Mouse (Mus musculus) MEL-GATA-1-ER (cell line): ENCODE data around the gene Cltc.
"Not testable (repeated sequence)": the region's sequence is repeated elsewhere in the genome, so short reads cannot be mapped to it uniquely, and the experiment has no call there.

Experiments used
- DNase-seq: peaks from one replicate; pipeline ENCODE4 v3.0.0-alpha.2; 2012; ENCODE audit warnings: low read depth; ENCODE audit errors: extremely low read depth

Gene Cltc

GRCm38 (mm10) chr11:86738956-86739355 is 18.4 kb downstream of the Cltc start:
- DNase-seq: no peak

GRCm38 (mm10) chr11:86738308-86738707 is 19.1 kb downstream of the Cltc start:
- not testable (repeated sequence) for DNase-seq

- no peak for DNase-seq
These were observed 19.9 kb downstream of the Cltc start for GRCm38 (mm10) chr11:86737301-86738000.

GRCm38 (mm10) chr11:86734993-86735392 is 22.4 kb downstream of the Cltc start:
- no peak for DNase-seq

GRCm38 (mm10) chr11:86734241-86734939 is 23.0 kb downstream of the Cltc start:
- DNase-seq: no peak

GRCm38 (mm10) chr11:86731443-86731842 is 25.9 kb downstream of the Cltc start:
- DNase-seq: no peak

GRCm38 (mm10) chr11:86725607-86726006 is 31.8 kb downstream of the Cltc start:
- no peak for DNase-seq

- DNase-seq: no peak
These were observed 32.4 kb downstream of the Cltc start for GRCm38 (mm10) chr11:86724982-86725381.

- DNase-seq: no peak
These were observed 33.4 kb downstream of the Cltc start for GRCm38 (mm10) chr11:86724004-86724403.

GRCm38 (mm10) chr11:86719390-86719789 is 38.0 kb downstream of the Cltc start:
- no peak for DNase-seq

- DNase-seq: no peak
These were observed 39.0 kb downstream of the Cltc start for GRCm38 (mm10) chr11:86718369-86718768.

- DNase-seq: peak; percentile 22
These were observed 39.9 kb downstream of the Cltc start for GRCm38 (mm10) chr11:86717306-86718065.

GRCm38 (mm10) chr11:86714606-86715005 is 42.8 kb downstream of the Cltc start:
- no peak for DNase-seq

GRCm38 (mm10) chr11:86701151-86701550 is 56.2 kb downstream of the Cltc start:
- no peak for DNase-seq

- DNase-seq: no peak
These were observed 61.9 kb downstream of the Cltc start for GRCm38 (mm10) chr11:86695461-86695860.

GRCm38 (mm10) chr11:86692546-86692945 is 64.8 kb downstream of the Cltc start:
- DNase-seq: no peak

GRCm38 (mm10) chr11:86691956-86692355 is 65.4 kb downstream of the Cltc start:
- DNase-seq: no peak

- DNase-seq: no peak
These were observed 65.9 kb downstream of the Cltc start for GRCm38 (mm10) chr11:86691482-86691881.

- DNase-seq: no peak
These were observed 67.0 kb downstream of the Cltc start for GRCm38 (mm10) chr11:86690383-86690782.

GRCm38 (mm10) chr11:86685366-86685765 is 72.0 kb downstream of the Cltc start:
- no peak for DNase-seq

- DNase-seq: no peak
These were observed 73.0 kb downstream of the Cltc start for GRCm38 (mm10) chr11:86684126-86685012.
